Mouse (Mus musculus) MEL (cell line): ENCODE measurements around the gene Fam19a4.
A peak's percentile ranks its signal among the peaks of the same experiment; 100 is the strongest.

Experiments used
- CTCF ChIP-seq, 3 experiments: IDR thresholded peaks in 2 of 3; conservative IDR thresholded peaks in 1 of 3; 2 replicates each; pipeline ENCODE4 v1.5.1; 2011 to 2012; ENCODE audit warnings: low read length in 3 of 3, low read depth in 2 of 3, mild to moderate bottlenecking in 2 of 3, improper control_type of control experiment in 1 of 3, inconsistent platforms in 1 of 3, mixed read lengths in 1 of 3, moderate library complexity in 1 of 3; ENCODE audit not compliant: control insufficient read depth in 1 of 3, insufficient read depth in 1 of 3, poor library complexity in 1 of 3, severe bottlenecking in 1 of 3
- ELF1 ChIP-seq: IDR thresholded peaks from 2 replicates; pipeline ENCODE4 v1.6.1; 2014; ENCODE audit warnings: low read depth, mild to moderate bottlenecking, inconsistent platforms, low read length, improper control_type of control experiment, moderate library complexity
- HCFC1 ChIP-seq: IDR thresholded peaks from 2 replicates; pipeline ENCODE4 v1.6.1; 2012; ENCODE audit warnings: low read depth, mild to moderate bottlenecking, inconsistent platforms, low read length, improper control_type of control experiment, moderate library complexity
- KAT2A ChIP-seq: conservative IDR thresholded peaks from 2 replicates; pipeline ENCODE4 v1.6.1; 2012; ENCODE audit warnings: low read depth, low read length, improper control_type of control experiment, inconsistent platforms
- NELFE ChIP-seq: IDR thresholded peaks from 2 replicates; pipeline ENCODE4 v1.6.1; 2011; ENCODE audit warnings: low read depth, low read length, improper control_type of control experiment
- POLR2A ChIP-seq, 2 experiments: IDR thresholded peaks; 2 replicates each; pipeline ENCODE4 v1.6.1; 2011 to 2012; ENCODE audit warnings: low read length in 2 of 2, mild to moderate bottlenecking in 2 of 2, control low read depth in 1 of 2, improper control_type of control experiment in 1 of 2, low read depth in 1 of 2, moderate library complexity in 1 of 2; ENCODE audit not compliant: control insufficient read depth in 1 of 2, insufficient read depth in 1 of 2, poor library complexity in 1 of 2
- POLR2AphosphoS2 ChIP-seq: IDR thresholded peaks from 2 replicates; pipeline ENCODE4 v1.6.1; 2011; ENCODE audit warnings: low read length, improper control_type of control experiment
- TAL1 ChIP-seq: IDR thresholded peaks from 2 replicates; pipeline ENCODE4 v1.6.1; 2012; ENCODE audit warnings: mild to moderate bottlenecking, inconsistent platforms, low read length, moderate library complexity, mixed read lengths
- TBP ChIP-seq: IDR thresholded peaks from 2 replicates; pipeline ENCODE4 v1.8.0; 2011; ENCODE audit warnings: low read depth, low read length, improper control_type of control experiment
- TCF12 ChIP-seq: IDR thresholded peaks from 2 replicates; pipeline ENCODE4 v1.6.1; 2014; ENCODE audit warnings: low read depth, mild to moderate bottlenecking, inconsistent platforms, low read length, improper control_type of control experiment, moderate library complexity
- ZNF384 ChIP-seq: IDR thresholded peaks from 2 replicates; pipeline ENCODE4 v1.6.1; 2012; ENCODE audit warnings: low read depth, mild to moderate bottlenecking, inconsistent platforms, low read length, improper control_type of control experiment

- TF ChIP-seq CTCF (IDR thresholded peaks at IDR 0.05 in 2 of 3, conservative IDR thresholded peaks at IDR 0.05 in 1 of 3; ENCODE audit: control insufficient read depth in 1 of 3, insufficient read depth in 1 of 3, low read depth in 2 of 3, low read length in 3 of 3, poor library complexity in 1 of 3, severe bottlenecking in 1 of 3) (peak; percentile 72 to 89 (median 80)), POLR2A (IDR thresholded peaks at IDR 0.05; ENCODE audit: control insufficient read depth in 1 of 2, insufficient read depth in 1 of 2, low read depth in 1 of 2, low read length in 2 of 2, poor library complexity in 1 of 2) (no peak), ZNF384 (no peak), TAL1 (no peak), TBP (no peak), TCF12 (no peak), ELF1 (no peak), POLR2AphosphoS2 (no peak), KAT2A (no peak), NELFE (no peak), HCFC1 (no peak)
These were observed 46.6 kb upstream of the Fam19a4 start for GRCm38 (mm10) chr6:97106777-97107176.
